Comparison of ENCODE assay signal across 8 mouse cellular contexts in the genomic region with DNA sequence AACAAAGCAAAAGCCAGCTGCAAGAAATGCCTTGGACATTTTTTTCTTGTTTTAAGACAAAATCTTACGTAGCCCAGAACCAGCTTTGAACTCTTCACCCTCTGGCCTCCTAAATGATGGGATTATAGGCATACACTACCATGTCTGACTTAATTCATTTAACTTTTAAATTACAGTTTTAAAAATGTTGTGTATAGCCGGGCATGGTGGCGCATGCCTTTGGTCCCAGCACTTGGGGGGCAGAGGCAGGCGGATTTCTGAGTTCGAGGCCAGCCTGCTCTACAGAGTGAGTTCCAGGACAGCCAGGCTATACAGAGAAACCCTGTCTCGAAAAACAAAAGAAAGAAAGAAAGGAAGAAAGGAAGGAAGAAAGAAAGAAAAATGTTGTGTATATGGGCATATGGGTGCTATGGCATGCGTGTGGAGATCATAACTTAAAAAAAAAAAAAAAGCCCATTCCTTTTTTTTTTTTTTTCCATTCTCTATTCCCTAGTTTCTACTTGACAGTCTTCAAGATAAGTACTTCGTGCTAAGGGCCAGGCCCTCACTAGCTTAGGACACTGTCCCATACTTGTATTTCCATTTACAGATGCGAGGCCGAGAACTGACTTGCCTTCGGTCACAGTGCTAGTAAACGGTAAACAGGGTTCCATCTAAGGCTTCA. TPM values are rescaled to one million over a fixed set of nuclear protein-coding genes. Genes with fewer than 3 reads are reported as not detected.
DNase-seq lines count a peak whose midpoint lies in the region; ATAC-seq and TF ChIP-seq lines count a peak whose summit lies in the region.

No protein-coding gene starts in this region.

- no peak for DNase-seq in heart, postnatal 36 days
- DNase-seq in G1E (ENCODE audit: low spot score) = no peak
- no peak for DNase-seq in liver, postnatal 0 days
- DNase-seq in urinary bladder, postnatal 25 days (ENCODE audit: low spot score) = no peak
- no peak for DNase-seq in adrenal gland, adult 18-20 months (ENCODE audit: low spot score in 2 of 2)
- no peak for DNase-seq in gastrocnemius, postnatal 4 days (ENCODE audit: low spot score in 2 of 2)

- peak overlapping the region; percentile 83 for H3K9ac ChIP-seq in heart, embryonic 12.5 days
- H3K9ac ChIP-seq in heart, embryonic 16.5 days (ENCODE audit: low read length) = peak overlapping the region; percentile 90
- peak overlapping the region; percentile 85 for H3K9ac ChIP-seq in liver, postnatal 0 days (replicated peaks)

- peak overlapping the region; percentile 79 for H3K4me2 ChIP-seq in heart, embryonic 12.5 days
- peak overlapping the region; percentile 95 for H3K4me2 ChIP-seq in heart, embryonic 16.5 days (ENCODE audit: low read depth, low read length)
- peak overlapping the region; percentile 94 for H3K4me2 ChIP-seq in liver, postnatal 0 days (ENCODE audit: low read depth, low read length)

- H3K9me3 ChIP-seq in heart, embryonic 12.5 days (replicated peaks) = no peaks in the 10 kb centered on the region
- H3K9me3 ChIP-seq in G1E (replicated peaks) = no peaks in the 10 kb centered on the region
- no peaks in the 10 kb centered on the region for H3K9me3 ChIP-seq in heart, embryonic 16.5 days (replicated peaks; ENCODE audit: control insufficient read depth, low read length)
- no peaks in the 10 kb centered on the region for H3K9me3 ChIP-seq in liver, postnatal 0 days (ENCODE audit: low read length)

- intact Hi-C loops in heart, postnatal 36 days (cut with DNase I) = loop anchor here (1.0 to 10.0 kb wide), 2 partner anchors 39 to 610 kb away; partner anchors contain the start of genes Ppp2r3c and Sptssa

- ATAC-seq in heart, embryonic 12.5 days (ENCODE audit: insufficient number of reproducible peaks, low FRiP score) = no peak
- ATAC-seq in G1E (ENCODE audit: extremely low read depth, insufficient number of reproducible peaks, low FRiP score, poor library complexity, severe bottlenecking) = no peak
- ATAC-seq in heart, embryonic 16.5 days (replicated peaks; ENCODE audit: extremely low read depth, insufficient read depth, low FRiP score) = no peak
- no peak for ATAC-seq in liver, postnatal 0 days

- peaks cover 25% of the 10 kb centered on the region for H3K36me3 ChIP-seq in heart, embryonic 12.5 days
- H3K36me3 ChIP-seq in G1E (replicated peaks) = peaks cover 34% of the 10 kb centered on the region
- peaks cover 7% of the 10 kb centered on the region for H3K36me3 ChIP-seq in heart, embryonic 16.5 days (ENCODE audit: control insufficient read depth, insufficient read depth)
- H3K36me3 ChIP-seq in liver, postnatal 0 days (replicated peaks; ENCODE audit: insufficient read depth, low read length) = peaks cover 25% of the 10 kb centered on the region

- peak overlapping the region; percentile 88 for H3K4me3 ChIP-seq in heart, embryonic 12.5 days
- peak overlapping the region; percentile 86 for H3K4me3 ChIP-seq in G1E (ENCODE audit: low read depth, low read length)
- peak overlapping the region; percentile 78 for H3K4me3 ChIP-seq in heart, embryonic 16.5 days (ENCODE audit: low read length)
- H3K4me3 ChIP-seq in liver, postnatal 0 days (ENCODE audit: low read depth, low read length) = peak overlapping the region; percentile 67

- H3K27ac ChIP-seq in heart, embryonic 12.5 days (ENCODE audit: poor library complexity, severe bottlenecking) = peak overlapping the region; percentile 96
- H3K27ac ChIP-seq in heart, embryonic 16.5 days (ENCODE audit: low read length) = peak overlapping the region; percentile 98
- peak overlapping the region; percentile 93 for H3K27ac ChIP-seq in liver, postnatal 0 days (ENCODE audit: low read depth)

- peaks cover 6% of the 10 kb centered on the region; the same call in 1 of the 2 replicates for H3K4me1 ChIP-seq in heart, embryonic 12.5 days (replicated peaks)
- H3K4me1 ChIP-seq in G1E (ENCODE audit: insufficient read depth, low read depth, low read length) = peaks cover 54% of the 10 kb centered on the region
- H3K4me1 ChIP-seq in heart, embryonic 16.5 days (ENCODE audit: control insufficient read depth, insufficient read depth, low read length) = peaks cover 4% of the 10 kb centered on the region
- H3K4me1 ChIP-seq in liver, postnatal 0 days (ENCODE audit: insufficient read depth) = peaks cover 9% of the 10 kb centered on the region

- H3K27me3 ChIP-seq in heart, embryonic 12.5 days (replicated peaks) = no peaks in the 10 kb centered on the region
- no peaks in the 10 kb centered on the region; the same call in 1 of the 2 replicates for H3K27me3 ChIP-seq in G1E (ENCODE audit: insufficient read depth, low read length)
- no peaks in the 10 kb centered on the region for H3K27me3 ChIP-seq in heart, embryonic 16.5 days (ENCODE audit: control insufficient read depth, insufficient read depth, low read length)
- no peaks in the 10 kb centered on the region for H3K27me3 ChIP-seq in liver, postnatal 0 days (ENCODE audit: insufficient read depth, low read length)

- WGBS in heart, embryonic 12.5 days = 38% methylated on average over 12 of the region's 12 CpGs
- 37% methylated on average over 12 of the region's 12 CpGs for WGBS in heart, embryonic 16.5 days
- 34% methylated on average over 12 of the region's 12 CpGs for WGBS in liver, postnatal 0 days (ENCODE audit: insufficient replicate concordance)

- no peak for TF ChIP-seq EP300 in liver, postnatal 0 days (IDR thresholded peaks at IDR 0.05; ENCODE audit: low read depth)

- no peak for TF ChIP-seq CTCF in G1E (IDR thresholded peaks at IDR 0.05; ENCODE audit: low read depth, low read length)
- no peak for TF ChIP-seq CTCF in liver, postnatal 0 days (IDR thresholded peaks at IDR 0.05; ENCODE audit: low read depth)

RNA-seq across cellular contexts. Expression of gene Eapp, which starts 0.7 kb away (rescaled TPM):
- 45.4 and 49.9 TPM in 2 replicates for polyA plus RNA-seq in heart, embryonic 12.5 days (2016; fragmentation: Nextera tagmentation; extraction: Ambion mirVana)
- total RNA-seq in heart, postnatal 36 days (2021) = 10 to 100 TPM; 29.2 to 29.4 TPM
- total RNA-seq in G1E (2014; fragmentation: Nextera tagmentation) (53.2 and 70.6 TPM in 2 replicates), G1E (2017) (84.9 and 106 TPM in 2 replicates)
- polyA plus RNA-seq in G1E (2012) = 59.6 and 98.9 TPM in 2 replicates
- polyA plus RNA-seq in heart, embryonic 16.5 days (2015; fragmentation: Nextera tagmentation; extraction: Ambion mirVana) = 43.3 and 45.7 TPM in 2 replicates
- polyA plus RNA-seq in liver, postnatal 0 days (2015; fragmentation: Nextera tagmentation; extraction: Ambion mirVana) = 40.3 and 44.2 TPM in 2 replicates
- total RNA-seq in adrenal gland, adult 18-20 months (2021) = 10 to 100 TPM; 36.9 to 40.1 TPM
- 10 to 100 TPM; 25.3 to 32.0 TPM for total RNA-seq in gastrocnemius, postnatal 4 days (2021)

RNA-seq across cellular contexts. Expression of gene Sptssa, which starts 38.6 kb away (rescaled TPM):
- 121 and 124 TPM in 2 replicates for polyA plus RNA-seq in heart, embryonic 12.5 days (2016; fragmentation: Nextera tagmentation; extraction: Ambion mirVana)
- 10 to 100 TPM; 32.9 to 38.8 TPM for total RNA-seq in heart, postnatal 36 days (2021)
- 50.6 and 51.8 TPM in 2 replicates for total RNA-seq in G1E (2014; fragmentation: Nextera tagmentation)
- total RNA-seq in G1E (2017) = 288 and 294 TPM in 2 replicates
- polyA plus RNA-seq in G1E (2012) = 20.1 and 24.3 TPM in 2 replicates
- 140 and 168 TPM in 2 replicates for polyA plus RNA-seq in heart, embryonic 16.5 days (2015; fragmentation: Nextera tagmentation; extraction: Ambion mirVana)
- 119 and 134 TPM in 2 replicates for polyA plus RNA-seq in liver, postnatal 0 days (2015; fragmentation: Nextera tagmentation; extraction: Ambion mirVana)
- total RNA-seq in adrenal gland, adult 18-20 months (2021) = 10 to 100 TPM; 58.9 to 77.8 TPM
- 10 to 100 TPM; 46.8 to 51.3 TPM for total RNA-seq in gastrocnemius, postnatal 4 days (2021)
